Mouse (Mus musculus) lung, adult 18-20 months (tissue): ENCODE results near the gene Nr0b1.

Experiments
- DNase-seq, 2 experiments: peaks; one replicate each; pipeline ENCODE4 v3.0.0; 2022; ENCODE audit warnings: mixed read lengths in 2 of 2

Gene Nr0b1

DNA sequence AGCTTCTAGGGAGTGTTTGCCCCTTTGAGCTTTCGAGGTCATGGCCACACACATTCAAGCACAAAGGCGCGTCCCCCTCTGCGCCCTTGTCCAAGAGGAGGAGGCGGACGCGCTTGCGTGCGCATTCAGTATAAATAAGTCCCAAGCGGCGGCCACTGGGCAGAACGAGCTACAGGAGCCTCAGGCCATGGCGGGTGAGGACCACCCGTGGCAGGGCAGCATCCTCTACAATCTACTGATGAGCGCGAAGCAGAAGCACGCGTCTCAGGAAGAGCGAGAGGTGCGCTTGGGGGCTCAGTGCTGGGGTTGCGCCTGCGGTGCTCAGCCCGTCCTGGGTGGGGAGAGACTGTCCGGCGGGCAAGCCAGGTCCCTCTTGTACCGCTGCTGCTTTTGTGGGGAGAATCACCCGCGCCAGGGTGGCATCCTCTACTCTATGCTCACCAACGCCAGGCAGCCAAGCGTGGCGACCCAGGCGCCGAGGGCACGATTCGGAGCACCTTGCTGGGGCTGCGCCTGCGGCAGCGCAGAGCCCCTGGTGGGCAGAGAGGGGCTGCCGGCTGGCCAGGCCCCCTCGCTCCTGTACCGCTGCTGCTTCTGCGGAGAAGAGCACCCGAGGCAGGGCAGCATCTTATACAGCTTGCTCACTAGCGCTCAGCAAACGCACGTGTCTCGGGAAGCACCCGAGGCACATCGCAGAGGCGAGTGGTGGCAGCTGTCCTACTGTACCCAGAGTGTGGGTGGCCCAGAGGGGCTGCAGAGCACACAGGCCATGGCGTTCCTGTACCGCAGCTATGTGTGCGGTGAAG, at the start of gene Nr0b1:
Gene Nr0b1 (plus strand): TSS at position 151 of the 806 bp plus-strand sequence.
- DNase-seq, result no peak

DNA sequence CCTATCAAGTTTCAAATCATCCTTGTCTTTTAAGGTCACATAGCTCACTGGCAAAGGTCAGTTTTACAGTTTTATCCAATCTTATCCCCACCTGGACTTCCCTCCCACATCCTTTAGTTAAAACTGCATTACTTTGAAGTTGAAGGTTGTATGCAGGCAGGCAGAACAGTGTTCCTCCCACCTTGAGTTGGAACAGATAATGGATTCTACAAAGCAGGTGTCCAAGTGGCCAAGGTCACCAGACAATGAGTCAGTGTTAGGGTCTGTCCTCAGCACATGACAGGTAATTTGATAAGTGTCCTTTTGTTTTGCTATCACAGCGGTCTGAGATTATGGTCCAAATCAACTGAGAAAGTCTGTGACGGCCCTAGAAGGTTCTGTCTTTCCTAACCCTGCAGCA, 4.3 kb upstream of the Nr0b1 start:
- DNase-seq, result no peak

DNA sequence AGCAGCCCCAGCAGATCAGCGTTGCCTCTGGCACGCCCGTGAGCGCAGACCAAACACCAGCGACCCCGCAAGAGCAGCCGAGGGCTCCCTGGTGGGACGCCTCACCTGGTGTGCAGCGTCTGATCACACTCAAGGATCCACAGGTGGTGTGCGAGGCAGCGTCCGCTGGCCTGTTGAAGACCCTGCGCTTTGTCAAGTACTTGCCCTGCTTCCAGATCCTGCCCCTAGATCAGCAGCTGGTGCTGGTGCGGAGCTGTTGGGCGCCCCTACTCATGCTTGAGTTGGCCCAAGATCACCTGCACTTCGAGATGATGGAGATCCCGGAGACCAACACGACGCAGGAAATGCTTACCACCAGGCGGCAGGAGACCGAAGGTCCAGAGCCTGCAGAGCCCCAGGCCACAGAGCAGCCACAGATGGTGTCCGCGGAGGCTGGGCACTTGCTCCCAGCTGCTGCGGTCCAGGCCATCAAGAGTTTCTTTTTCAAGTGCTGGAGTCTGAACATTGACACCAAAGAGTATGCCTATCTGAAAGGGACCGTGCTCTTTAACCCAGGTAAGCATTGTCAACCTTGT, 943 bp downstream of the Nr0b1 start:
- DNase-seq, result no peak

DNA sequence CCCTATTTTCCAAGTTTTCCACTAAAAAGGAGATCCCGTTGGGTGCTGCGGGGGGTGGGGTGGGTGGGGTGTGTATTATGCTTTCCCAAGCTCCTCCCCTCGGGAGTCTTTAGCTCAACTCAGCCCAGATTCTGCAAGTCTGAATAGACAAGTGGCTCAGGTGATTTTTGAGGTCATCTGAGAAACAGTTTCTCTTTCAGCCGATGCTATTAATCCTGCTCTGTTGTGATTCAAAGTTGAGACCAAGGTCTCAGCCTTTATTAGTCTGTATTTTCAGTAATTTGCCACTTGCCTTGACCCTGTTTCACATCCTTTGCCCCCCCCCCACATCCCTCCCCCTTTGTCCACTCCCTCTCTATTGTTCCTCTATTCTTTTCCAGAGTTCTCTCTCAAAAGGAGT, 1.8 kb downstream of the Nr0b1 start:
- no peak for DNase-seq

DNA sequence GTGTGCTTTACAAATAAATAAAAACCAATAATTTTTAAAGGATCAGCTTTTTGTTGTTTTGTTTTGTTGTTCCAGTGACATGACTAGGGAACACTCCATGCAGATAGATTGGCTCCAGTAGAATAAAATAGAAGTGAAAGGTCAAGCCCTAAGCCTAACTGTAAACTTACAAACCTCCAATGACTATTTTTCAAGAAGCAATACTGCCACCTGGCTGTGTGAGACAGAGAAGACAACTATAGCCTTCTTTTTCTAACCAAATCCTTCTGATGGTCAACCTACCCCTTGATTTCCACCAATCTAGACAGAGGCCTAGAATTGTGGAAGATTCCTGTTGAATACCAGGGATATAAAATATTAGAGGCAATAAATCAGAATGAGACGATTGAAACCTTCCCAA, 45.7 kb downstream of the Nr0b1 start:
- DNase-seq, result no peak
